Mouse (Mus musculus) urinary bladder, adult 2 months (tissue): ENCODE results near the gene Ranbp1. TPM values are rescaled to one million over a fixed set of nuclear protein-coding genes. Genes with fewer than 3 reads are reported as not detected.
"Not testable (repeated sequence)": the region's sequence is repeated elsewhere in the genome, so short reads cannot be mapped to it uniquely, and the experiment has no call there.

Source experiments
- DNase-seq: peaks from one replicate; pipeline ENCODE4 v3.0.0; 2022; ENCODE audit warnings: low spot score
- polyA plus RNA-seq: library from polyadenylated mRNA; depleted of rRNA; stranded (reverse); fragments of >200 nt; gene quantifications from 2 replicates; pipeline ENCODE4 v1.2.3, GENCODE M21; 2012; rRNA removed

Ranbp1 gene
- 88.4 and 90.6 TPM in 2 replicates for polyA plus RNA-seq

- peak; percentile 99 for DNase-seq
Observed at GRCm38 (mm10) chr16:18248433-18249363, at the start of gene Ranbp1, which contains the start of gene Trmt2a. Gene Ranbp1 (minus strand): TSS chr16:18248732. Gene Trmt2a (plus strand): TSS chr16:18248679.

- not testable (repeated sequence) for DNase-seq
Observed at GRCm38 (mm10) chr16:18289614-18290013, 41.1 kb upstream of the Ranbp1 start.

- peak; percentile 98 for DNase-seq
Observed at GRCm38 (mm10) chr16:18289067-18289588, 40.6 kb upstream of the Ranbp1 start, which contains the start of gene Dgcr8. Gene Dgcr8 (minus strand): TSS chr16:18289246.

GRCm38 (mm10) chr16:18288581-18289061 lies 40.1 kb upstream of the Ranbp1 start:
- DNase-seq: no peak

GRCm38 (mm10) chr16:18288166-18288565 lies 39.6 kb upstream of the Ranbp1 start:
- no peak for DNase-seq

- DNase-seq: no peak
Observed at GRCm38 (mm10) chr16:18275166-18275565, 26.6 kb upstream of the Ranbp1 start.

- DNase-seq: no peak
Observed at GRCm38 (mm10) chr16:18268182-18268581, 19.6 kb upstream of the Ranbp1 start.

GRCm38 (mm10) chr16:18265024-18265423 lies 16.5 kb upstream of the Ranbp1 start:
- DNase-seq: no peak

- DNase-seq: no peak
Observed at GRCm38 (mm10) chr16:18258221-18258620, 9.7 kb upstream of the Ranbp1 start, which contains the start of gene Gm49776. Gene Gm49776 (minus strand): TSS chr16:18258321.

- no peak for DNase-seq
Observed at GRCm38 (mm10) chr16:18253866-18254265, 5.3 kb upstream of the Ranbp1 start.

- no peak for DNase-seq
Observed at GRCm38 (mm10) chr16:18252736-18253135, 4.2 kb upstream of the Ranbp1 start.

- DNase-seq: no peak
Observed at GRCm38 (mm10) chr16:18250828-18251790, 2.6 kb upstream of the Ranbp1 start.

- DNase-seq: no peak
Observed at GRCm38 (mm10) chr16:18250231-18250630, 1.7 kb upstream of the Ranbp1 start.

GRCm38 (mm10) chr16:18249364-18249967 lies 934 bp upstream of the Ranbp1 start:
- no peak for DNase-seq

- DNase-seq: no peak
Observed at GRCm38 (mm10) chr16:18247521-18248399, 772 bp downstream of the Ranbp1 start.

GRCm38 (mm10) chr16:18241581-18241980 lies 7.0 kb downstream of the Ranbp1 start:
- DNase-seq: no peak

- DNase-seq: no peak
Observed at GRCm38 (mm10) chr16:18236676-18237501, 11.6 kb downstream of the Ranbp1 start.

- no peak for DNase-seq
Observed at GRCm38 (mm10) chr16:18235389-18236065, 13.0 kb downstream of the Ranbp1 start.
